Mouse (Mus musculus): ENCODE data around the gene Pqbp1. TPM values are rescaled to one million over a fixed set of nuclear protein-coding genes. Genes with fewer than 3 reads are reported as not detected.

Pqbp1 gene
- total and polyA plus RNA-seq, 2 experiments from 2014 or later: 136 to 232 TPM

DNA sequence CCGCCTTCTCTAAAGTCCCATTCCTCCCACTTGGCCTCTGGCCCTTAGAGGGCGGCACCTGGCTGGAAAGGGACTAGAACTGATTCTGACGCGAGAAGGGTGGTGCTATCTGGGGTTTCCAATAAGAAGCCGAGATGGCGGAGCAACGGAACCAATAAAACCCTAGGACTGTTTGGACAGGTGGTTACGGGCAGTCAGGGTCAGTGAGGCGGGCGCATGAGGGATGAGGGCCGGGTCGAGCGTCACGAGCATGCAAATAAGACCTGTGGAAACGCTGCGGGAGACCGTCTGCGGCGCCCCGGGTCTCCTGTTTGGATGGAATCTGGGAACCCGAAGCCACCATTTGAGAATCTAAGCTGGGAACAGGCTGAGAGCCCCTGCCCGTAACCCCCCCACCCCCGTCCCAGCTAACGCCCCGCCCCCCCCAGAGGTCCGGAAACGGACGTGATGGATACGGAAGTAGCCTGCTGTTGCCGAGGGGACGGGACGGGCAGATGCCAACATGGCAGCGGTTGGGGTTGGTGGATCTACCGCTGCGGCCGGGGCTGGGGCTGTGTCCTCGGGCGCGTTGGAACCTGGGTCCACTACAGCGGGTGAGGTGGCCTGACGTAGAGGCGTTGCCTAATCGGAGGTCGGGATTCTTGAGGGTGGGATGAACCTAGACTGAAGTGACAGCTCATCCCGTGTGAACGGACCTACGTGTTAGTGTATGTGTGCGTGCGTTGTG lies 15.1 kb downstream of the Pqbp1 start, which contains the start of gene Slc35a2:
Gene Slc35a2 (plus strand): TSS at position 188 of the 727 bp plus-strand sequence.
- H3K4me2 ChIP-seq (ENCODE audit: low read depth, low read length, poor library complexity, severe bottlenecking): peak within 1 kb of the TSS; percentile 55
- H3K27ac ChIP-seq (ENCODE audit: low read depth, low read length): peak within 1 kb of the TSS; percentile 82
- 17% methylated on average over 42 of the region's 49 CpGs for WGBS
- DNase-seq (ENCODE audit: low spot score): peak; percentile 93
- H3K4me1 ChIP-seq (ENCODE audit: insufficient read depth, low read length): no peaks in the 10 kb centered on the region
- peak; percentile 89 for ATAC-seq (ENCODE audit: low FRiP score)
- H3K4me3 ChIP-seq (ENCODE audit: low read depth, low read length): peak within 1 kb of the TSS; percentile 49
- no peaks in the 10 kb centered on the region for H3K36me3 ChIP-seq (ENCODE audit: insufficient read depth, low read length)
- no peaks in the 10 kb centered on the region for H3K27me3 ChIP-seq (ENCODE audit: insufficient read depth, low read length)
- TF ChIP-seq CTCF (IDR thresholded peaks at IDR 0.05): peak; percentile 54
- H3K9ac ChIP-seq (replicated peaks; ENCODE audit: low read length, poor library complexity, severe bottlenecking): peak within 1 kb of the TSS; percentile 50
- H3K9me3 ChIP-seq (ENCODE audit: low read length): no peaks in the 10 kb centered on the region

DNA sequence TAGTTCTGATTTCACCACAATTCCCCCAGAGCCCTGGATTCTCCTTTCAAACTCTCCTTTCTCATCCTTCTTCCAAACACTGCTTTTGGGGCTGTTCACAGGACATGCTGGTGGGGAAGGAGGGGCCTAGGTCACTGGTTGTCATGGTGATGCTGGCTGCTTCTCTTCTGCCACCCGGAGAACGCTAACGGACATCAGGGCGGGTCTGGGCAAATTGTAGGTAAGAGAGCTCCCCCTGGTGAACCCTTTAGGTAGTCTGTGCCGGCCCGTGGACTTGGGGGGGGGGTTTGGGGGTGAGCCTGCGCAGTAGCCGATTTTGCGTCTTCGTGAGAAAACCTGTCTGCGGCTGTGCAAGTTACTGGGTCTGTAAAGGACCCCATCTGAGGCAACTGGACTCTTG lies 19.2 kb downstream of the Pqbp1 start:
- H3K9ac ChIP-seq (replicated peaks; ENCODE audit: low read length, poor library complexity, severe bottlenecking): no peak overlapping the region
- ATAC-seq (ENCODE audit: low FRiP score): peak; percentile 53
- no peak overlapping the region for H3K27ac ChIP-seq (ENCODE audit: low read depth, low read length)
- H3K4me2 ChIP-seq (ENCODE audit: low read depth, low read length, poor library complexity, severe bottlenecking): peak overlapping the region; percentile 58
- no peaks in the 10 kb centered on the region for H3K36me3 ChIP-seq (ENCODE audit: insufficient read depth, low read length)
- peak; percentile 84 for DNase-seq (ENCODE audit: low spot score)
- no peaks in the 10 kb centered on the region for H3K27me3 ChIP-seq (ENCODE audit: insufficient read depth, low read length)
- TF ChIP-seq CTCF (IDR thresholded peaks at IDR 0.05): peak; percentile 71
- peak overlapping the region; percentile 51 for H3K4me3 ChIP-seq (ENCODE audit: low read depth, low read length)
- no peaks in the 10 kb centered on the region for H3K4me1 ChIP-seq (ENCODE audit: insufficient read depth, low read length)
- H3K9me3 ChIP-seq (ENCODE audit: low read length): no peaks in the 10 kb centered on the region
- WGBS: 18% methylated on average over 11 of the region's 11 CpGs

DNA sequence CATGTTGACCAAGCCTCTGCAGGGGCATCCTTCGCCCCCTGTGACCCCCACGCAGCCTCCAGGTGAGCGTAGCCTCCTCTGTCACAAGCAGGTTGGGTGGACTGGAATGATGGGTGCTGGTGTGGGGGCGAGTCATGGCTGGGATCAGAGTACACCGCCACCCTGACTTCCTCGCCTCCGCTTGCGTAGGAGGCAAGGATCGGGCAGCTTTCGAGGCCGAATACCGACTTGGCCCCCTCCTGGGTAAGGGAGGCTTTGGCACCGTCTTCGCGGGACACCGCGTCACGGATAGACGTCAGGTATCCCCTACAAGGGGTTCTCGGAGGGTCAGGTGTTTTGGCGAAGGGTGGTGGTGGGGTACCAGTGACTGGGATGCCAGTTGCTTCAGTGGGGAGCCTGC lies 20.6 kb downstream of the Pqbp1 start:
- H3K27me3 ChIP-seq (ENCODE audit: insufficient read depth, low read length): no peaks in the 10 kb centered on the region
- peak overlapping the region; percentile 58 for H3K4me2 ChIP-seq (ENCODE audit: low read depth, low read length, poor library complexity, severe bottlenecking)
- H3K9ac ChIP-seq (replicated peaks; ENCODE audit: low read length, poor library complexity, severe bottlenecking): peak overlapping the region; percentile 55
- H3K27ac ChIP-seq (ENCODE audit: low read depth, low read length): peak overlapping the region; percentile 32; the same call in 1 of the 2 replicates
- TF ChIP-seq CTCF (IDR thresholded peaks at IDR 0.05): no peak
- H3K4me3 ChIP-seq (ENCODE audit: low read depth, low read length): peak overlapping the region; percentile 51
- no peaks in the 10 kb centered on the region for H3K9me3 ChIP-seq (ENCODE audit: low read length)
- WGBS: 20% methylated on average over 21 of the region's 21 CpGs
- H3K4me1 ChIP-seq (ENCODE audit: insufficient read depth, low read length): no peaks in the 10 kb centered on the region
- DNase-seq (ENCODE audit: low spot score) (no peak), ATAC-seq (ENCODE audit: low FRiP score) (peak; percentile 28; the same call in 1 of the 2 replicates)
- H3K36me3 ChIP-seq (ENCODE audit: insufficient read depth, low read length): 0 out of 2 replicates have a peak, but pooled peaks cover 6% of the 10 kb centered on the region

DNA sequence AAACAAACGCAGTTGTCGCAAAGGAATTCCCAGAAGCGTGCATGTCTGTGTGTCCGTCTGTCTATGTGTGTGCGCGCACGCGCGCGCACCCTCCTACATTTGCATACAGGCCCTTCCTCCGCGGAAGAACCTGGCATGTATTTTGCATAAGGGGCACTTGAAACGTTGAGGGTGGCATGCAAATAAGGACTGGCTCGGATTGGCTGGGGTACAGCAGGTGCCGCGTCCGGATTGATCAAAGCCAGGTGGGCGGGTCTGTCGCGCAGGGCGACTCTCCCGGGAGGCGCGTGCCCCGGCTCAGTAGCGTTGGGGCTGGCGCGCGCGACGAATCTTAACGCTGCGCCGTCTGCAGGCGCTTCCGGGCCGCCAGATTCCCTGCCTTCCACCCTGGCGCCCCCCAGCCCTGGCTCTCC lies 21.1 kb downstream of the Pqbp1 start, which contains the start of gene Pim2:
Gene Pim2 (plus strand): TSS at position 256 of the 413 bp plus-strand sequence.
- H3K4me1 ChIP-seq (ENCODE audit: insufficient read depth, low read length): no peaks in the 10 kb centered on the region
- ATAC-seq (ENCODE audit: low FRiP score): peak; percentile 86
- peak; percentile 15; the same call in 1 of the 2 replicates for TF ChIP-seq CTCF (IDR thresholded peaks at IDR 0.05)
- H3K4me2 ChIP-seq (ENCODE audit: low read depth, low read length, poor library complexity, severe bottlenecking): peak within 1 kb of the TSS; percentile 58
- no peaks in the 10 kb centered on the region for H3K27me3 ChIP-seq (ENCODE audit: insufficient read depth, low read length)
- peak; percentile 87 for DNase-seq (ENCODE audit: low spot score)
- WGBS: 23% methylated on average over 27 of the region's 38 CpGs
- no peaks in the 10 kb centered on the region for H3K9me3 ChIP-seq (ENCODE audit: low read length)
- H3K27ac ChIP-seq (ENCODE audit: low read depth, low read length): peak within 1 kb of the TSS; percentile 51
- H3K9ac ChIP-seq (replicated peaks; ENCODE audit: low read length, poor library complexity, severe bottlenecking): peak within 1 kb of the TSS; percentile 55
- H3K4me3 ChIP-seq (ENCODE audit: low read depth, low read length): peak within 1 kb of the TSS; percentile 51
- H3K36me3 ChIP-seq (ENCODE audit: insufficient read depth, low read length): 0 out of 2 replicates have a peak, but pooled peaks cover 7% of the 10 kb centered on the region

DNA sequence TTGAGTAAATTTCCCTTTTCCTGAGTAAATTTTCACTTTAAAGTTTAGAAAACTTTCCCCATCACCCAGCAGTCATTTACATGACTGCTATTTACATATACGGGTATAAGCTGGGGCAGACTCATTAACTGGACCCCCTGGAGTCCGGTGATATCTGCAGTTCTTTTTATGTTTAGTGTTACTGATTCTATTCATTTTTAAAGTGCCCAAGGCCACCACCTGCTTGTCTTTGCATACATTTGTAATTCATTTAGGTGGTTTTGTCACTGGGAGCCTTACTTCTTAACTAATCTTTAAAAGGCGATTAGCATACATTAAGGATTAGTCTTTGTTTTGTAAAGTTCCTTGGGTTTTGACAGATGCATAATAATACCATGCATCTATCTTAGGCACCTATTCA lies 29.2 kb downstream of the Pqbp1 start:
- no peak overlapping the region for H3K9ac ChIP-seq (replicated peaks; ENCODE audit: low read length, poor library complexity, severe bottlenecking)
- no peak overlapping the region for H3K27ac ChIP-seq (ENCODE audit: low read depth, low read length)
- DNase-seq (ENCODE audit: low spot score) (no peak), ATAC-seq (ENCODE audit: low FRiP score) (no peak)
- 21% methylated on average over 3 of the region's 3 CpGs for WGBS
- no peak overlapping the region for H3K4me3 ChIP-seq (ENCODE audit: low read depth, low read length)
- H3K9me3 ChIP-seq (ENCODE audit: low read length): no peaks in the 10 kb centered on the region
- no peak for TF ChIP-seq CTCF (IDR thresholded peaks at IDR 0.05)
- no peaks in the 10 kb centered on the region for H3K27me3 ChIP-seq (ENCODE audit: insufficient read depth, low read length)
- no peaks in the 10 kb centered on the region for H3K4me1 ChIP-seq (ENCODE audit: insufficient read depth, low read length)
- H3K36me3 ChIP-seq (ENCODE audit: insufficient read depth, low read length): peaks cover 12% of the 10 kb centered on the region; the same call in 1 of the 2 replicates
- H3K4me2 ChIP-seq (ENCODE audit: low read depth, low read length, poor library complexity, severe bottlenecking): no peak overlapping the region

DNA sequence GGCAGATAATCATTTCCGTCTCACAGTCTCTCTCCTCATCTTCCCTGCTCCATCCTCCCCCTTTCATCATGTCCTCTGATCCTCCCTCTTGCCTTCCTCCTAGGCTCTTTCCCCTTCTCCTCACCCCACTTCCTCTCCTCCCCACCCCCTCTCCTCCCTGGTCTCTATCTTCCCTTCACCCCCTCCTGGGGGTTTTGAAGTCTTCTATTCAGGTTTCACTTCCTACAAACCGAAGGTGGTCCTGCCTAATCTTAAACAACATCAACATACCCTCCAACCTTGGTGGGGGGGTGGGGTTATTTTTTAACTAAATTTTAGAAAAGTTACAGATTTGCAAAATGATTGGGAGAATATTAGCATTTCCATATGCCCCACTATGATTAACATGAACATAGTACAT lies 30.6 kb downstream of the Pqbp1 start:
- WGBS: 39% methylated on average over 2 of the region's 2 CpGs
- no peaks in the 10 kb centered on the region for H3K9me3 ChIP-seq (ENCODE audit: low read length)
- no peaks in the 10 kb centered on the region for H3K4me1 ChIP-seq (ENCODE audit: insufficient read depth, low read length)
- H3K4me3 ChIP-seq (ENCODE audit: low read depth, low read length): no peak overlapping the region
- no peak for TF ChIP-seq CTCF (IDR thresholded peaks at IDR 0.05)
- H3K4me2 ChIP-seq (ENCODE audit: low read depth, low read length, poor library complexity, severe bottlenecking): no peak overlapping the region
- no peak overlapping the region for H3K9ac ChIP-seq (replicated peaks; ENCODE audit: low read length, poor library complexity, severe bottlenecking)
- no peak for DNase-seq (ENCODE audit: low spot score)
- no peaks in the 10 kb centered on the region for H3K27me3 ChIP-seq (ENCODE audit: insufficient read depth, low read length)
- peaks cover 7% of the 10 kb centered on the region; the same call in 1 of the 2 replicates for H3K36me3 ChIP-seq (ENCODE audit: insufficient read depth, low read length)
- H3K27ac ChIP-seq (ENCODE audit: low read depth, low read length): no peak overlapping the region
- no peak for ATAC-seq (ENCODE audit: low FRiP score)
